Mouse (Mus musculus) lung, embryonic 15.5 days (tissue): Measurements from ENCODE around the gene Gmcl1. TPM values are rescaled to one million over a fixed set of nuclear protein-coding genes. Genes with fewer than 3 reads are reported as not detected.
A peak's percentile ranks its signal among the peaks of the same experiment; 100 is the strongest.

Experiments
- ATAC-seq: fragments of 200-750 bp; cut with Nextera tagmentation; 2 replicates; pipeline ENCODE4 v1.8.0; 2017; ENCODE audit warnings: moderate number of reproducible peaks, borderline replicate concordance; ENCODE audit not compliant: low FRiP score, low TSS enrichment; ENCODE audit errors: extremely low read depth
- H3K27ac ChIP-seq: fragments of 300-500 bp; sonication (generic); 2 replicates; pipeline ENCODE4 v1.5.1; 2015; ENCODE audit warnings: moderate library complexity, mild to moderate bottlenecking, inconsistent platforms
- H3K27me3 ChIP-seq: fragments of 300-500 bp; sonication (generic); 2 replicates; pipeline ENCODE4 v1.6.1; 2015; ENCODE audit warnings: inconsistent platforms
- H3K36me3 ChIP-seq: fragments of 300-500 bp; sonication (generic); 2 replicates; pipeline ENCODE4 v1.6.1; 2015; ENCODE audit warnings: inconsistent platforms
- H3K4me1 ChIP-seq: fragments of 300-500 bp; sonication (generic); 2 replicates; pipeline ENCODE4 v1.6.1; 2015; ENCODE audit warnings: inconsistent platforms
- H3K4me2 ChIP-seq: fragments of 300-500 bp; sonication (generic); 2 replicates; pipeline ENCODE4 v1.6.1; 2015; ENCODE audit warnings: inconsistent platforms, mild to moderate bottlenecking, moderate library complexity
- H3K4me3 ChIP-seq: fragments of 300-500 bp; sonication (generic); 2 replicates; pipeline ENCODE4 v1.5.1; 2015; ENCODE audit warnings: mild to moderate bottlenecking, inconsistent platforms
- H3K9ac ChIP-seq: fragments of 300-500 bp; sonication (generic); 2 replicates; pipeline ENCODE4 v1.6.1; 2015; ENCODE audit warnings: inconsistent platforms
- H3K9me3 ChIP-seq: fragments of 300-500 bp; sonication (generic); 2 replicates; pipeline ENCODE4 v1.6.1; 2016; ENCODE audit warnings: inconsistent platforms
- WGBS: fragments of 180-500 bp; shearing (Covaris S2); methylation state at CpG from one replicate; pipeline ENCODE4 v1.1.7; 2015; 5-methylcytosine and 5-hydroxymethylcytosine counted together
- polyA plus RNA-seq: library from polyadenylated mRNA; unstranded; fragments of >200 nt; fragmentation: Nextera tagmentation; extraction: Ambion mirVana; gene quantifications from 2 replicates; pipeline ENCODE4 v1.2.1, GENCODE M21; 2015

The Gmcl1 gene
- polyA plus RNA-seq, 1 experiment from 2014 or later, result 32.7 TPM

GRCm38 (mm10) chr6:86683872-86684654 is 49.1 kb downstream of the Gmcl1 start, which contains the start of gene Snrnp27:
Gene Snrnp27, minus strand, starts transcription at chr6:86684522.
- Histone ChIP-seq H3K27me3 (no peaks in the 10 kb centered on the region), H3K36me3 (peaks cover 35% of the 10 kb centered on the region)

GRCm38 (mm10) chr6:86681289-86681688 is 51.9 kb downstream of the Gmcl1 start:
- no peak for ATAC-seq
- no peak overlapping the region for H3K4me3 ChIP-seq
- H3K4me1 ChIP-seq, result peaks cover 13% of the 10 kb centered on the region; the same call in 1 of the 2 replicates
- no peak overlapping the region for H3K27ac ChIP-seq
- H3K36me3 ChIP-seq, result peaks cover 63% of the 10 kb centered on the region
- H3K9ac ChIP-seq, result no peak overlapping the region
- WGBS, result 88% methylated on average over 3 of the region's 3 CpGs
- no peaks in the 10 kb centered on the region for H3K27me3 ChIP-seq
- H3K9me3 ChIP-seq, result no peaks in the 10 kb centered on the region
- H3K4me2 ChIP-seq, result no peak overlapping the region

More at GRCm38 (mm10) chr6:86683872-86684654, 49.1 kb downstream of the Gmcl1 start, which contains the start of gene Snrnp27:
- Histone ChIP-seq H3K9ac (peak within 1 kb of the TSS; percentile 80), H3K27ac (peak within 1 kb of the TSS; percentile 49; the same call in 1 of the 2 replicates), H3K9me3 (no peaks in the 10 kb centered on the region), H3K4me1 (peaks cover 13% of the 10 kb centered on the region; the same call in 1 of the 2 replicates), H3K4me3 (peak within 1 kb of the TSS; percentile 81), H3K4me2 (peak within 1 kb of the TSS; percentile 72)
- 2% methylated on average over 36 of the region's 36 CpGs for WGBS
- ATAC-seq, result peak; percentile 85

DNA sequence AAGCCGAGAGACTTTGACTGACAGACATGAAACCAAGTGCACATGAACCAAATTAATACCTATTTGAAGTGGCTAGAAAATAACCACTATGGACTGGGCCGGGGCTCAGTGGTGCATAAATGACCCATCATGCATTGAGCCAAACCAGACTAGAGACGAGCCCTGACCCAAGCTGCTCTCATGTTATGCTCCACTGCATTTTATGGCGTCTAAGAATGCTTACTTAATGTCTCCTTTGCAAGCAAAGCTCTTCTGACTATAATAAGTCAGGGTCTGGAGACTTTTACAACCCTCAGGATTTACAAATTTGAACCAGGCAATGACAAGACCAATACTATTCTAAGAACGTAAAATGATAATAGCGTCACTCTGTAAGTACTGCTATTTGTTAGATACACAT is 54.8 kb downstream of the Gmcl1 start:
- H3K9me3 ChIP-seq, result no peaks in the 10 kb centered on the region
- H3K4me1 ChIP-seq, result peaks cover 4% of the 10 kb centered on the region; the same call in 1 of the 2 replicates
- H3K27me3 ChIP-seq, result no peaks in the 10 kb centered on the region
- no peak for ATAC-seq
- H3K27ac ChIP-seq, result no peak overlapping the region
- H3K4me3 ChIP-seq, result no peak overlapping the region
- WGBS, result 92% methylated on average over 6 of the region's 6 CpGs
- peaks cover 87% of the 10 kb centered on the region for H3K36me3 ChIP-seq
- H3K4me2 ChIP-seq, result no peak overlapping the region
- no peak overlapping the region for H3K9ac ChIP-seq

DNA sequence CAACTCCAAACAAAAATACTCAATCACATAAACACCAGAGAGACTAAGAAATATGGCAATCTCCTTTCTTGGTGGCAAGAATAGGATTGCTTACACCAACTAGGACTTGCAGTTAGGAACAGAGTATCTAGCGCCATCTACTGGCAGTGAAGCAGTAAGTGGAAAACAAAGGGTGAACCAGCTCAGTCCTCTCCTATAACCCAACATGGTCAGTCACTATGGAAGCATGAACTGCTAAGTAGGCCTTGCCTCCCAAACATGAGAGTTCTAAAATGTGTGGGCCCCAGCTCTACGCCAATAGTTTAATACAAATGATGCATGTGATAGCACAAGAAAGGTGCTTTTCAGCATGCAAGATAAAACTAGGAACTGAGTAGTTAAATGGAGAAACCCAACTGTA is 62.3 kb downstream of the Gmcl1 start:
- no peak overlapping the region for H3K4me2 ChIP-seq
- H3K4me3 ChIP-seq, result no peak overlapping the region
- H3K9me3 ChIP-seq, result no peaks in the 10 kb centered on the region
- WGBS, result 10% methylated on average over 2 of the region's 2 CpGs
- H3K36me3 ChIP-seq, result peaks cover 38% of the 10 kb centered on the region
- peaks cover 19% of the 10 kb centered on the region for H3K4me1 ChIP-seq
- ATAC-seq, result no peak
- H3K27me3 ChIP-seq, result no peaks in the 10 kb centered on the region
- H3K27ac ChIP-seq, result peak overlapping the region; percentile 54; the same call in 1 of the 2 replicates
- no peak overlapping the region for H3K9ac ChIP-seq

DNA sequence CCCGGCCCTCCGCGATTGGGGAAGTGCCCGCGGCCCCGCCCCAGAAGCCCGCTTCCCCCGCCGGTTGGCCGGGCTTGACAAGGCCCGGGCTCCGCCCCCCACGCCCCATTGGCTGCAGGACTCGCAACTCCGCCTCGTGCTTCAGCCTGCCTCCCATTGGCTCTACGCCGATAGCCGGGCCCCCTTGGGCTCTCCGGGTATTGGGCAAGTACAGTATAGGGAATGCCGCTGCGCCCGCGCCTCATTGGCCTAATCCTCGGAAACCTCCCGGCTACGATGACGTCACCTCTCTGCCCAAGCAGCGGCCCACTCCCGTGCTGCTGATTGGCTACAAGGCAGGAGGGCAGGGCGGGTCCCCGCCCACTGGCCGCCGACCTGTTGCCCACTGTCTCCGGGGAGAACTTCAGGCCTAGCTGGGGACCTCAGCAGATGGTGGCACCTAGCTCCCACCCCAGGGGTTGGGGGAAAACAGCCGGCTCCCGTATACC is 63.9 kb downstream of the Gmcl1 start:
- peak overlapping the region; percentile 86 for H3K4me2 ChIP-seq
- WGBS, result 0% methylated on average over 37 of the region's 37 CpGs
- ATAC-seq, result peak; percentile 100
- no peaks in the 10 kb centered on the region for H3K9me3 ChIP-seq
- no peaks in the 10 kb centered on the region for H3K27me3 ChIP-seq
- H3K36me3 ChIP-seq, result peaks cover 28% of the 10 kb centered on the region
- H3K9ac ChIP-seq, result peak overlapping the region; percentile 60
- peaks cover 19% of the 10 kb centered on the region for H3K4me1 ChIP-seq
- H3K27ac ChIP-seq, result peak overlapping the region; percentile 58
- H3K4me3 ChIP-seq, result peak overlapping the region; percentile 83

- Histone ChIP-seq H3K4me1 (peaks cover 19% of the 10 kb centered on the region), H3K9me3 (no peaks in the 10 kb centered on the region), H3K27ac (peak within 1 kb of the TSS; percentile 58), H3K4me3 (peak within 1 kb of the TSS; percentile 83), H3K27me3 (no peaks in the 10 kb centered on the region), H3K36me3 (peaks cover 29% of the 10 kb centered on the region), H3K4me2 (peak within 1 kb of the TSS; percentile 86), H3K9ac (peak within 1 kb of the TSS; percentile 68)
- under 1% methylated on average over 66 of the region's 76 CpGs for WGBS
- ATAC-seq, result peak; percentile 2
Observed at GRCm38 (mm10) chr6:86668580-86669239, 64.5 kb downstream of the Gmcl1 start, which contains the start of gene Mxd1. Gene Mxd1, minus strand, starts transcription at chr6:86669161.

- no peak overlapping the region for H3K9ac ChIP-seq
- H3K4me2 ChIP-seq, result no peak overlapping the region
- H3K36me3 ChIP-seq, result peaks cover 24% of the 10 kb centered on the region
- H3K9me3 ChIP-seq, result no peaks in the 10 kb centered on the region
- H3K4me1 ChIP-seq, result peaks cover 19% of the 10 kb centered on the region
- no peaks in the 10 kb centered on the region for H3K27me3 ChIP-seq
- H3K27ac ChIP-seq, result no peak overlapping the region
- WGBS, result 89% methylated on average over 10 of the region's 10 CpGs
- ATAC-seq, result no peak
- no peak overlapping the region for H3K4me3 ChIP-seq
Observed at GRCm38 (mm10) chr6:86667061-86667460, 66.1 kb downstream of the Gmcl1 start.

DNA sequence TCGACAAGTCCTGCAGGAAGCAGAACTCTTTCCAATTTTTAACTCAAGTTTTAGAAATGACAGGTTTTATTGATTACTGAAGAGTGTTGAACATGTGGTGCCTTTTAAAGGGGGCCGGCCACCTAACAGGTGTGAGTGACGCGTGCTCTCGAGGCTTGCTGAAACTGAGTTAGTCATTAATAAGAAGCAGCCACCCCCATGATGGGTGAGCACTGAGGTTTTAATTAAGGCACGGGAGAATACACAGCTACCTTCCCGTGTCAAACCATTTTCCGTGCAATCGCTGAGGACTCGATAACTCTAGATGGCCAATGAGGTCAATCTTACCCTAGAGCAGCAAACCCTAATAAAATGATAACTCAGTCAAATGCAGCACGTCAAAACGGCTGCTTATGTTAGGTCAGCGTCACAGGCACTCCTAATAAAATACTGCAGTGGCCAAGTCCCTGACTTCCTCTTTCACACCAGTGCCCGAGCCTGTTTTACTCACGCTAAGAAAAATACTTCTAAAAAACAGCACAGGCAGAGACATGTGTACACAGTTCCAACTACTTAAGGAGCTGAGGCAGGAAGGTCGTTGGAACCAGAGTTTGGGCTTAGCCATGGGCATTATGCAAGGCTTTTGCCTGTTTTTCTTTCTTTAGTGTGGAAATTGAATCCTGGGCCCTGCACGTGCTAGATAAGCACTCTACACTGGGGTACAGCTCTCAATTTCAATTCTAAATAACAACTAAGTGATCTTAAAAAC is 67.4 kb downstream of the Gmcl1 start:
- Histone ChIP-seq H3K4me1 (peaks cover 19% of the 10 kb centered on the region), H3K9ac (no peak overlapping the region), H3K27me3 (no peaks in the 10 kb centered on the region), H3K4me3 (no peak overlapping the region), H3K36me3 (peaks cover 30% of the 10 kb centered on the region; the same call in 1 of the 2 replicates), H3K27ac (no peak overlapping the region), H3K9me3 (no peaks in the 10 kb centered on the region), H3K4me2 (no peak overlapping the region)
- 72% methylated on average over 17 of the region's 17 CpGs for WGBS
- no peak for ATAC-seq

DNA sequence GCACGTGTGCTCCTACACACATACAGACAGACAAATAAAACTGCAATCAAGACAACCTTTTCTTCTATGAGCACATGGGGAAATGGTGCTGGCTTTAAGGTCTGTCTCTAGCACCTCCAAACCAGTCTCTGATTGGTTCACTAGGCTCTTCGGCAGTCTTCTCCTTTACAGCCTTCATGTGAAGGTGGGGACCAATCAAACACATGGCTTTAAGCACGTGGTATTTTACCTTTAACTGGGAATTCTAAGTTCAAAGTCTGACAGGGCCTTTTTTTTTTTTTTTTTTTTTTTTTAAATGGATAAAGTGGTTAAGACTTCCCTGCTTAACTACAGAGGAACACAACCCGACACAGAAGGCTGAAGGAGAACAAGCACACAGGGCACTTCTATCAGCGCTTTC is 68.1 kb downstream of the Gmcl1 start:
- ATAC-seq, result no peak
- Histone ChIP-seq H3K4me2 (no peak overlapping the region), H3K4me3 (no peak overlapping the region), H3K36me3 (peaks cover 30% of the 10 kb centered on the region; the same call in 1 of the 2 replicates), H3K9ac (no peak overlapping the region), H3K9me3 (no peaks in the 10 kb centered on the region), H3K4me1 (peaks cover 14% of the 10 kb centered on the region), H3K27ac (no peak overlapping the region), H3K27me3 (no peaks in the 10 kb centered on the region)
- 76% methylated on average over 5 of the region's 5 CpGs for WGBS

- H3K36me3 ChIP-seq, result peaks cover 34% of the 10 kb centered on the region
- WGBS, result 75% methylated on average over 9 of the region's 9 CpGs
- no peak for ATAC-seq
- no peak overlapping the region for H3K27ac ChIP-seq
- H3K9ac ChIP-seq, result no peak overlapping the region
- no peaks in the 10 kb centered on the region for H3K4me1 ChIP-seq
- no peaks in the 10 kb centered on the region for H3K9me3 ChIP-seq
- H3K4me3 ChIP-seq, result no peak overlapping the region
- H3K4me2 ChIP-seq, result no peak overlapping the region
- no peaks in the 10 kb centered on the region for H3K27me3 ChIP-seq
Observed at GRCm38 (mm10) chr6:86660161-86660877, 72.9 kb downstream of the Gmcl1 start.

DNA sequence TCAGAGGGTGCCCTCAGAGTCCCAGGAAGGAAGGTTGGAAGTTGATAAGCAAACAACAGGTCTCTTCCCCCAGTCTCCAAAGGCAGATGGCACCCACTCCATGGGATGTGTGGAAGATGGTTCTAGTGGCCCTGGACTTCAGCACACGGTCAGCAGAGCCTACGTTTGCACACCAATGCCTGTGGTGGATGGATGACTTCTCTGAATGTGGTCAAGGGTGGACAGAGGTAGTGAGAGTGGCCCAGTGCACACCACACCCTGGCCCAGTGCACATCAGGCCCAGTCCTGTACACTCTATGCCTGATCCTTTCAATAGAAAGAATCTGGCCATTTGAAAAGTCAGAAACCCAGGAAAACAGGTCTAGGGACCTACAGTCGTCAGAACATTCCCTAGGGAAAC is 74.7 kb downstream of the Gmcl1 start:
- Histone ChIP-seq H3K36me3 (peaks cover 24% of the 10 kb centered on the region), H3K27ac (no peak overlapping the region), H3K4me3 (no peak overlapping the region), H3K27me3 (no peaks in the 10 kb centered on the region), H3K9ac (no peak overlapping the region), H3K4me2 (no peak overlapping the region), H3K9me3 (no peaks in the 10 kb centered on the region), H3K4me1 (no peaks in the 10 kb centered on the region)
- ATAC-seq, result no peak
- 80% methylated on average over 3 of the region's 3 CpGs for WGBS
